Mouse (Mus musculus) thymus, postnatal 14 days (tissue): ENCODE data around the gene Pigk.
"Not testable (repeated sequence)": the region's sequence is repeated elsewhere in the genome, so short reads cannot be mapped to it uniquely, and the experiment has no call there.

Source experiments
- DNase-seq: peaks from one replicate; pipeline ENCODE4 v3.0.0; 2021

Gene Pigk

GRCm38 (mm10) chr3:152776363-152776762 is 62.5 kb downstream of the Pigk start:
- no peak for DNase-seq

DNA sequence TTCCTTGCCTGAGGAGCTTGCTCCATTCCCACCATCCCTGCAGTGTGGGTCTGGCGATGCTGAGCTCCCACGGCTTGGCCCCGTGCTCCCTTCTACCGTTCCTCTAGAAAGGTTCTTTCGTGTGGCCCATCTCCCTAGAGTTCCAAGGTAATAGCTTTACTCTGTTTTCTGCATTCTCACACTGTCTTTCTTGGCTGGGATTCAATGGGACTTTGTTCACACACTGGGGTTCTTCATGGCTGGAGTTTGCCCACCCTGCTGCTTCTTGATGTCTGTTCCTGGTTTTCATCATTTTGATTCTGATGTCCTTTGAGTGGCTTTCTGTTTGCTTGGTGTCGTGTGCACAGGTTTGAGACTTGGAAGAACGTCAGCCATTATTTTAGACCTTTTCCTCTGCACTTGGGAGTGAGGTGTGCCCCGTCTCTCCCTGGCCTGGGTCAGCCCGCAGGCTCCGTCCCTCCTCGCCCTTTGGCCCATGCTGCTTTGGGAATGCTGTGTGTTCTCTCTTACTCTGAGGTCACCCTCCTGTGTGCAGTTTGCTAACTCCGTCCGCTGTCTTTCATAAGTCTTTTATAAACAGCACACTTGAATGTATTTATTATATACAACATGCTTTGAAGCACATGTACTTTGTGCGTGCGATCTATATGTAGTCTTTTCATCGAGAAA is 63.1 kb downstream of the Pigk start:
- DNase-seq, result no peak

- DNase-seq, result no peak
These were observed 65.9 kb downstream of the Pigk start for GRCm38 (mm10) chr3:152779819-152780218.

DNA sequence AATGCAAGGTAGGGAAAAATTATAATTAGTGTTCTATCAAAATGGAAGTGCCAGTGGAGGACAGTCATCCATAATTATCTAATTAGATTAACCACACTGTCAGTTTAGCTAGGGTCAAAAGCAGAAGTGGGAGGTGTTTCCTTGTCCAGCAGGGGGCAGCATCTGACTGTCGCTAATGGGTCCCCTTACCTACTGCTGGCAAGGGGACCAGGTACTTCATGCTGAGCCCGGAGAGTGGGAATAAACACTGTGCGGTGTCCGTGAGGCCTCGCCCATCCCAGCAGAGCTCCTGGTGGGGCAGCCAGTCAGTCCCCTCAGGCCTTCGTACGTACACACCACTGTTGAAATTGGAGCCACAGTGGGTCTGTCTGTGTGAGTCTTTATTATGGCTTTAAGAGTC is 69.9 kb downstream of the Pigk start:
- DNase-seq, result peak; percentile 81

DNA sequence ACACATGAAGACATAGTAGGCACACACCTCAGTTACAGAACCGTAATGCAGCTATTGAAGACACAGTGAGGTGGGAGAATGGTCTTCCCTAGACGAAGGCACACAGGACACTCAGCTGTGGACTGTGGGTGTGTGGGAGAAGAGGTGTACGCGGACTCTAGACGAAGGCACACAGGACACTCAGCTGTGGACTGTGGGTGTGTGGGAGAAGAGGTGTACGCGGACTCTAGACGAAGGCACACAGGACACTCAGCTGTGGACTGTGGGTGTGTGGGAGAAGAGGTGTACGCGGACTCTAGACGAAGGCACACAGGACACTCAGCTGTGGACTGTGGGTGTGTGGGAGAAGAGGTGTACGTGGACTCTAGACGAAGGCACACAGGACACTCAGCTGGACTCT is 70.5 kb downstream of the Pigk start:
- DNase-seq, result not testable (repeated sequence)

GRCm38 (mm10) chr3:152788301-152788953 is 74.5 kb downstream of the Pigk start:
- DNase-seq, result not testable (repeated sequence)

DNA sequence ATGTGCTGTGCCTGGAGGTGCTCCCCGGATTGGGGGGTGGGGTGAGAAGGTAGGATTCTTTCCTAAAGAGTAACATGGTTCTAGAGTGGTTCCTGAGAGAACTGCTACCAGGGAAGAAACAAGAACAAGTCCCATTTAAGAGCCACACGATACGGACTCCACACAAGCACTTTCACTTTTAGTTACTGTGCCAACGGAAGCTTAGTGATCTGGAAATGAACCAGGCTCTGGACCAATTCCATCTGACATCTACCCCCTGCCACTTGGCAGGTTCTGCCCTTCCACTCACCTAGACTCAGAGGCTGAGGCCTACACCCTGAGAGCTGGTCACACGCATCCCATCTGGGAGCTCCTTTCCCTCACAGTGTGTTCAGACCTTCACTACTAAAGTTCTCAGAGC is 78.7 kb downstream of the Pigk start:
- DNase-seq, result no peak

GRCm38 (mm10) chr3:152793006-152793405 is 79.1 kb downstream of the Pigk start:
- no peak for DNase-seq

- DNase-seq, result no peak
These were observed 82.3 kb downstream of the Pigk start for GRCm38 (mm10) chr3:152796216-152796615.

DNA sequence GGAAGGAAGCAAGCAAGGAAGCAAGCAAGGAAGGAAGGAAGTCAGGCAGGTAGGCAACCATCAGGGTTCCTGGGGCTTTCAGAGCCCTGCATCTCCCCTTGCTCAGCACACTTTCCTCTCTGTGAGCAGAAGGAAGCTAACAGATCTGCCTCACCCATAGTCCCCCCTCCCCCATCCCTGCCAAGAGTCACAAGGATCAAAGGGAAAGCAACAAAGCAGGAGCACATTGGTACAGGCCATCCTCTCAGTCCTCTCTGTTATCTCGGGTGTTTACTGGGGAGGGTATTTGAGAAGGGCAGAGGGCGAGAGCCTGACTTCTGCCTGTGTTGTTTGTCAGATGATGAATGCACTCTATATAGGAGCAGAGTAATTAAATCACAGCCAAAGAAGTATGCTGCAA is 83.5 kb downstream of the Pigk start:
- no peak for DNase-seq

GRCm38 (mm10) chr3:152799738-152800431 is 86.0 kb downstream of the Pigk start:
- DNase-seq, result peak; percentile 19

DNA sequence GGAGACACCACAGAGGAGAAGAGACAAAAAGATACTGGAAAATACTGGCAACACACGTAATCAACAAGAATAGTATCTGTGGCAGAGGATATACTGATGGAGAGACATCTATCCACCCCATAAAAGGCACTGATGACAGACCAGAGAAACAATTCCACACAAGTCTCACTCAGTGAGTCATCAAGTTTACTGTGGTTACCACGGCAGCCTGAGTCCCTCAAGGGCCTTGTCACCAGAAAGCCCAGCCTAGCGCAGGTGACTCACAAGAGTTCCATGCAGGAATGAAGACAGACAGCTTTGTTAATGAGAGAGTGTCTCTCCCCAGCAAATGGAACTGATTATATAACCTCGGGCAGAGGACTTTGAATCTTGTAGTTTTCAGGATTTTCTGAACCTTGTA is 100.0 kb downstream of the Pigk start:
- DNase-seq, result no peak

DNA sequence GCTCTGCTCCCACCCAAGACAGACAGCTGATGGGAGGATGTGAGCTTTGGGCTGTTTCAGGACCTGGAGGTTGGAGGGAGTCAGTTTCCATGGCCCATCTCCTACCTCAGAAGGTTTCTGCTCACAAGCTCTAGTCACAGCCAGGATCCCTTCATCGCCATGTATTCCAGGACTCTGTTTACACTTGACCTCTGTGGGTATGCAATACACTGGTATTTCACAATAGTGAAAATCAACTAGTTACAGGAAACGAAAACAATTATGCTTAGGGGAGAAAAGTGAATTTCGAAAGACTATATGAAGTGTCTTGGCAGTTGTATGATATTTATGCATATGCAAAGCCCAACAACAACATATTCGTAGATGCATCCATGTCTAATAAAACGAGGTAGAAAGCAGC is 101.2 kb downstream of the Pigk start:
- no peak for DNase-seq

GRCm38 (mm10) chr3:152820406-152820805 is 106.5 kb downstream of the Pigk start:
- DNase-seq, result no peak

- peak; percentile 51 for DNase-seq
These were observed 107.3 kb downstream of the Pigk start for GRCm38 (mm10) chr3:152821202-152821601.

DNA sequence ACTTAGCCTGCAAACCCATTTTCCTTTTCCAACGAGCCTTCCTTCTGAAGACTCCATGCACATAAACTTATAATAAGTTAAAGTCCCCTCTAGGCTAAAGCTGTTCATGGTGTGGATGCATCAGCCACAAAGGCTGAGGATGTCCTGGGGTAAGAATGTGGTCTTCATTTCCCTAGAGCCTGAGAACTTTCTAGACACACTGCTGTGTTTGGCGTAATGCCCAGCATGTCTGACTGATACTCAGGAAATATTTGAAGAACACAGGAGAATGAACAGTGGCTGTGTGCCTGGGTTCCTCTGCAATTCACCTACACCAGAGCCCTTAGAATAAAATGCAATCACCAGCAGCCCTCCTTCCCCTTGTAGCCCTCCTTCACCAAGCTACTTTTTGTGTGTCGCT is 117.5 kb downstream of the Pigk start:
- DNase-seq, result no peak

- DNase-seq, result no peak
These were observed 118.1 kb downstream of the Pigk start for GRCm38 (mm10) chr3:152831974-152832373.

- DNase-seq, result no peak
These were observed 118.5 kb downstream of the Pigk start for GRCm38 (mm10) chr3:152832436-152832835.

GRCm38 (mm10) chr3:152837407-152837806 is 123.5 kb downstream of the Pigk start:
- DNase-seq, result no peak

GRCm38 (mm10) chr3:152837938-152838337 is 124.0 kb downstream of the Pigk start:
- no peak for DNase-seq

DNA sequence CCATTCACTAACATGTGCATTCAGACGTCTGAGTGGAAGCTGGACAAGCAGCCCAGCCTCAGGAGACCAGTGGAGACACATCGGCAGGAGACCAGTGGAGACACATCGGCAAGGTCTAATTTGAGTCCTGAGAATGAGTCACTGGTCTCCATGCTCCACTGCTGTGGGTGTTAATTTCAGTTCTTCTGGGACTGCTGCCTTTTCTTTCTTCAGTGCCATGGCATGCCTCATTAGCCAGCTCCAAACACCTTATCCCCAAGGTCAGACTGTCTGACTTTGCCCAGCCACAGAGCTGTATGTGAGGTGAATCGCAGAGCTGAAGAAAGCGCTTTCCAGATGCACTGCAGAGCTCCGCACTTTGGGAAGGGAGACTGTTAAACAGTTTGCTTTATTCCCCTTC is 127.4 kb downstream of the Pigk start:
- DNase-seq, result no peak

DNA sequence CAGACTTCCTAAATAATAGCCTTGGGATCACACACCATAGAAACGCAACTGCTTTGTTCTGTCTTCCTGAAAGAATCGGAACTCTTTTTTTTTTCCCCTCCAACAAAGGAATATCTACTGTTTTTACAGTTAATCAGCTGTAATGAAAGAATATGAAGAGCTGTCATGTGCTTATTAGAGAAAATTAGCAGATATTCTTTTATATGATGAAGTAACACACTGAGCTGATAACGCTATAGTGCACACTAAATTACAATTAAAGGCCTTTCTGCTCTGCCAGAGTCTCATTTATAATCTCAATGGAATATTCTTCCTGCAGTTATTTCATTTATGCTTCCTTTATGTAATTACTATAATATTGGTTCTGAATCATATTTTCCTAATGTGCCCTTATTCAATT is 128.7 kb downstream of the Pigk start:
- no peak for DNase-seq

- no peak for DNase-seq
These were observed 130.0 kb downstream of the Pigk start for GRCm38 (mm10) chr3:152843925-152844324.

- DNase-seq, result no peak
These were observed 141.2 kb downstream of the Pigk start for GRCm38 (mm10) chr3:152855006-152855614.
